Mouse (Mus musculus): ENCODE data around the gene Nsg2. TPM values are rescaled to one million over a fixed set of nuclear protein-coding genes. Genes with fewer than 3 reads are reported as not detected.

The Nsg2 gene
- total and polyA plus RNA-seq, 2 experiments from 2014 or later: 641 to 1,042 TPM

- peak overlapping the region; percentile 57 for H3K27ac ChIP-seq (ENCODE audit: low read depth, low read length)
- WGBS: 74% methylated on average over 5 of the region's 5 CpGs
- no peak for DNase-seq (ENCODE audit: low spot score)
Observed at GRCm38 (mm10) chr11:32029356-32029755, 29.1 kb downstream of the Nsg2 start.

GRCm38 (mm10) chr11:32031396-32031795, 31.1 kb downstream of the Nsg2 start:
- WGBS: 79% methylated on average over 4 of the region's 4 CpGs
- Histone ChIP-seq H3K4me2 (ENCODE audit: low read depth, low read length, poor library complexity, severe bottlenecking) (no peak overlapping the region), H3K9me3 (ENCODE audit: low read length) (no peaks in the 10 kb centered on the region), H3K27ac (ENCODE audit: low read depth, low read length) (no peak overlapping the region), H3K4me3 (ENCODE audit: low read depth, low read length) (no peak overlapping the region), H3K9ac (replicated peaks; ENCODE audit: low read length, poor library complexity, severe bottlenecking) (no peak overlapping the region), H3K4me1 (ENCODE audit: insufficient read depth, low read length) (peaks cover 16% of the 10 kb centered on the region), H3K36me3 (ENCODE audit: insufficient read depth, low read length) (no peaks in the 10 kb centered on the region), H3K27me3 (ENCODE audit: insufficient read depth, low read length) (no peaks in the 10 kb centered on the region)
- ATAC-seq (ENCODE audit: low FRiP score): no peak
- TF ChIP-seq CTCF (IDR thresholded peaks at IDR 0.05): no peak
- no peak for DNase-seq (ENCODE audit: low spot score)

More at GRCm38 (mm10) chr11:32029356-32029755, 29.1 kb downstream of the Nsg2 start:
- no peak overlapping the region for H3K4me3 ChIP-seq (ENCODE audit: low read depth, low read length)
- no peaks in the 10 kb centered on the region for H3K27me3 ChIP-seq (ENCODE audit: insufficient read depth, low read length)
- H3K9me3 ChIP-seq (ENCODE audit: low read length): no peaks in the 10 kb centered on the region
- no peak overlapping the region for H3K4me2 ChIP-seq (ENCODE audit: low read depth, low read length, poor library complexity, severe bottlenecking)
- no peak overlapping the region for H3K9ac ChIP-seq (replicated peaks; ENCODE audit: low read length, poor library complexity, severe bottlenecking)
- peaks cover 21% of the 10 kb centered on the region for H3K4me1 ChIP-seq (ENCODE audit: insufficient read depth, low read length)
- no peak for TF ChIP-seq CTCF (IDR thresholded peaks at IDR 0.05)
- ATAC-seq (ENCODE audit: low FRiP score): no peak
- no peaks in the 10 kb centered on the region; the same call in 1 of the 2 replicates for H3K36me3 ChIP-seq (ENCODE audit: insufficient read depth, low read length)

GRCm38 (mm10) chr11:32032053-32032452, 31.8 kb downstream of the Nsg2 start:
- Histone ChIP-seq H3K4me1 (ENCODE audit: insufficient read depth, low read length) (peaks cover 11% of the 10 kb centered on the region), H3K4me3 (ENCODE audit: low read depth, low read length) (no peak overlapping the region), H3K9me3 (ENCODE audit: low read length) (no peaks in the 10 kb centered on the region), H3K9ac (replicated peaks; ENCODE audit: low read length, poor library complexity, severe bottlenecking) (no peak overlapping the region), H3K36me3 (ENCODE audit: insufficient read depth, low read length) (no peaks in the 10 kb centered on the region), H3K27me3 (ENCODE audit: insufficient read depth, low read length) (no peaks in the 10 kb centered on the region), H3K27ac (ENCODE audit: low read depth, low read length) (no peak overlapping the region), H3K4me2 (ENCODE audit: low read depth, low read length, poor library complexity, severe bottlenecking) (no peak overlapping the region)
- no peak for ATAC-seq (ENCODE audit: low FRiP score)
- TF ChIP-seq CTCF (IDR thresholded peaks at IDR 0.05): no peak
- WGBS: 78% methylated on average over 9 of the region's 9 CpGs
- DNase-seq (ENCODE audit: low spot score): no peak

GRCm38 (mm10) chr11:32035831-32036230, 35.6 kb downstream of the Nsg2 start:
- DNase-seq (ENCODE audit: low spot score): no peak
- Histone ChIP-seq H3K4me1 (ENCODE audit: insufficient read depth, low read length) (no peaks in the 10 kb centered on the region), H3K4me2 (ENCODE audit: low read depth, low read length, poor library complexity, severe bottlenecking) (no peak overlapping the region), H3K27me3 (ENCODE audit: insufficient read depth, low read length) (no peaks in the 10 kb centered on the region), H3K4me3 (ENCODE audit: low read depth, low read length) (no peak overlapping the region), H3K9me3 (ENCODE audit: low read length) (no peaks in the 10 kb centered on the region), H3K36me3 (ENCODE audit: insufficient read depth, low read length) (no peaks in the 10 kb centered on the region), H3K9ac (replicated peaks; ENCODE audit: low read length, poor library complexity, severe bottlenecking) (no peak overlapping the region), H3K27ac (ENCODE audit: low read depth, low read length) (peak overlapping the region; percentile 51)
- 65% methylated on average over 5 of the region's 5 CpGs for WGBS
- no peak for ATAC-seq (ENCODE audit: low FRiP score)
- no peak for TF ChIP-seq CTCF (IDR thresholded peaks at IDR 0.05)

GRCm38 (mm10) chr11:32039656-32040055, 39.4 kb downstream of the Nsg2 start:
- no peaks in the 10 kb centered on the region for H3K9me3 ChIP-seq (ENCODE audit: low read length)
- H3K36me3 ChIP-seq (ENCODE audit: insufficient read depth, low read length): 0 out of 2 replicates have a peak, but pooled peaks cover 6% of the 10 kb centered on the region
- WGBS: 69% methylated on average over 4 of the region's 4 CpGs
- no peak overlapping the region for H3K9ac ChIP-seq (replicated peaks; ENCODE audit: low read length, poor library complexity, severe bottlenecking)
- peak overlapping the region; percentile 76 for H3K27ac ChIP-seq (ENCODE audit: low read depth, low read length)
- no peak for ATAC-seq (ENCODE audit: low FRiP score)
- H3K4me2 ChIP-seq (ENCODE audit: low read depth, low read length, poor library complexity, severe bottlenecking): no peak overlapping the region
- H3K4me3 ChIP-seq (ENCODE audit: low read depth, low read length): no peak overlapping the region
- no peaks in the 10 kb centered on the region for H3K4me1 ChIP-seq (ENCODE audit: insufficient read depth, low read length)
- no peaks in the 10 kb centered on the region for H3K27me3 ChIP-seq (ENCODE audit: insufficient read depth, low read length)
- DNase-seq (ENCODE audit: low spot score): no peak
- no peak for TF ChIP-seq CTCF (IDR thresholded peaks at IDR 0.05)

GRCm38 (mm10) chr11:32057389-32057788, 57.1 kb downstream of the Nsg2 start:
- no peaks in the 10 kb centered on the region for H3K9me3 ChIP-seq (ENCODE audit: low read length)
- no peak for TF ChIP-seq CTCF (IDR thresholded peaks at IDR 0.05)
- H3K27ac ChIP-seq (ENCODE audit: low read depth, low read length): peak overlapping the region; percentile 60
- WGBS: 52% methylated on average over 11 of the region's 11 CpGs
- 0 out of 2 replicates have a peak overlapping the region, but pooled peaks have one; percentile 29 for H3K9ac ChIP-seq (replicated peaks; ENCODE audit: low read length, poor library complexity, severe bottlenecking)
- no peak for DNase-seq (ENCODE audit: low spot score)
- H3K4me2 ChIP-seq (ENCODE audit: low read depth, low read length, poor library complexity, severe bottlenecking): no peak overlapping the region
- ATAC-seq (ENCODE audit: low FRiP score): peak; percentile 15; the same call in 1 of the 2 replicates
- H3K4me1 ChIP-seq (ENCODE audit: insufficient read depth, low read length): peaks cover 8% of the 10 kb centered on the region
- H3K27me3 ChIP-seq (ENCODE audit: insufficient read depth, low read length): no peaks in the 10 kb centered on the region
- H3K36me3 ChIP-seq (ENCODE audit: insufficient read depth, low read length): peaks cover 15% of the 10 kb centered on the region
- no peak overlapping the region for H3K4me3 ChIP-seq (ENCODE audit: low read depth, low read length)

Measured in midbrain, postnatal 0 days (tissue).